Mouse (Mus musculus) neural tube, embryonic 12.5 days (tissue): ENCODE data around the gene Hpn. TPM values are rescaled to one million over a fixed set of nuclear protein-coding genes. Genes with fewer than 3 reads are reported as not detected.
A peak's percentile ranks its signal among the peaks of the same experiment; 100 is the strongest.

Experiments used
- ATAC-seq: fragments of 200-750 bp; cut with Nextera tagmentation; 2 replicates; pipeline ENCODE4 v1.8.0; 2017; ENCODE audit warnings: low read depth, mild to moderate bottlenecking, moderate TSS enrichment, moderate library complexity; ENCODE audit not compliant: low FRiP score
- H3K27ac ChIP-seq: fragments of 300-500 bp; sonication (generic); 2 replicates; pipeline ENCODE4 v1.5.1; 2016
- H3K27me3 ChIP-seq: fragments of 300-500 bp; sonication (generic); replicated peaks from 2 replicates; pipeline ENCODE4 v1.6.1; 2016; ENCODE audit warnings: mild to moderate bottlenecking
- H3K36me3 ChIP-seq: fragments of 300-500 bp; sonication (generic); 2 replicates; pipeline ENCODE4 v1.6.1; 2016; ENCODE audit warnings: mild to moderate bottlenecking
- H3K4me1 ChIP-seq: fragments of 300-500 bp; sonication (generic); 2 replicates; pipeline ENCODE4 v1.6.1; 2016
- H3K4me2 ChIP-seq: fragments of 300-500 bp; sonication (generic); replicated peaks from 2 replicates; pipeline ENCODE4 v1.6.1; 2016; ENCODE audit warnings: mild to moderate bottlenecking
- H3K4me3 ChIP-seq: fragments of 300-500 bp; sonication (generic); 2 replicates; pipeline ENCODE4 v1.5.1; 2016
- H3K9ac ChIP-seq: fragments of 300-500 bp; sonication (generic); 2 replicates; pipeline ENCODE4 v1.6.1; 2016; ENCODE audit warnings: mild to moderate bottlenecking
- H3K9me3 ChIP-seq: fragments of 300-500 bp; sonication (generic); 2 replicates; pipeline ENCODE4 v1.6.1; 2016; ENCODE audit warnings: mild to moderate bottlenecking
- WGBS: fragments of 180-500 bp; shearing (Covaris S2); methylation state at CpG from one replicate; pipeline ENCODE4 v1.1.7; 2016; 5-methylcytosine and 5-hydroxymethylcytosine counted together
- polyA plus RNA-seq: library from polyadenylated mRNA; unstranded; fragments of >200 nt; fragmentation: Nextera tagmentation; extraction: Ambion mirVana; gene quantifications from 2 replicates; pipeline ENCODE4 v1.2.1, GENCODE M21; 2016

The Hpn gene
- polyA plus RNA-seq, 1 experiment from 2014 or later, result 0.27 TPM

DNA sequence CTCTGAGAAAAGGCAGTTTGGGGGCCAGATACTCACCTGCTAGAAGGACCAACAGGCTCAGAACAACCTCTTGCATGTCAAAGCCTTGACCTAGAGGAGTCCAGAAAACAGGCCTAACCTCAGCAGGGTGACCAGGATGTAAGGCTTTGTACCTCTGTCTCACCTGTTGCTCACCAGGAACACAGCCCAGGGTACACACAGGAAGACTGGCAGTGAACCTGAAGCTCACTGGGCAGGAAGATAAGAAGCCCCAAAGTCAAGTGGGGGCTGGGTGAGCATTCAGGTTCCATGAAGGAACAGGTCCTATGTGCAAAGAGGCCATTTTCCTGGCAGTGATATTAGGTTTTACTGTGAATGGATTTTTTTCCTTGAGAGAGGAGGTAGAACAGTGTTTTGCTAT lies 41.5 kb downstream of the Hpn start:
- Histone ChIP-seq H3K4me2 (no peak overlapping the region), H3K9ac (no peak overlapping the region), H3K36me3 (no peaks in the 10 kb centered on the region), H3K9me3 (no peaks in the 10 kb centered on the region), H3K4me1 (peaks cover 13% of the 10 kb centered on the region; the same call in 1 of the 2 replicates), H3K27ac (no peak overlapping the region), H3K27me3 (no peaks in the 10 kb centered on the region), H3K4me3 (no peak overlapping the region)
- no peak for ATAC-seq

DNA sequence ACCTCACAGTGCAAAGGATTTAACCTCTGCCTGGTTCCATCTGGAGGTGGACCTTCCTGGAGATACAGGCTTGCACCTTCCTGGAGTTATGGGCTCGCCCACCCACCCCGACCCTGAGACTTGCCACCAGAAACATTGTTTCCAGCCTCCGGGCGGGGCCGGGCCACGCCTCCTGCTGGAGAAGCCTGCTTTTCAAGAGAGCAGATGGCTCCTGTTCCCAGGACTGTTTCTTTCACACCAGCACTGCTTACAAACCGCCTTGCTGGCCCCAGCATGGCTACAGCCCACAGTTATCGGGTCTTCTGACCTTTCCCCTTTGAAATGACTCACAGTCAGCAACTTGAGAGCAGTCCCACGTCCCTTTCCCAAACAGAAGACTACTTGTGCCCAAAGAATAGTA lies 42.8 kb downstream of the Hpn start:
- no peaks in the 10 kb centered on the region for H3K36me3 ChIP-seq
- no peak for ATAC-seq

DNA sequence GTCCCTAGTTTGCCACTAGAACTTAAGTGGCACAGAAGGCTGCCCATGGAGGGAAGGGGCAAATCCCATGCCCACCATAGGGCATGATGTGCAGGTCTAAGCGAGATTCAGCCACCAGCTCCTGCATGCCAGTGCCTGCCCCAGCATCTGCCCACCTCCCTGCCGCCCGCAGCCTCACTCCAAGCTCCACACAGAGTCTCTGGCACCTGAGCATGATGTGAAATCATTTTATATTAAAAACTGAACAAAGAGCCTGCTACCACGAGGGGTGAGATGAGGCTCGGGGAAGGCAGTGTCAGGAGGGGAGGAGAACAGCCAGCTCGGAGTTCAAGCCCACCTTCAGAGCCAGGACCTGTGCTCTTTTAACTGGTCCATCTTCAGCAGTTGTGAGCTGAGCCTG lies 44.8 kb downstream of the Hpn start:
- ATAC-seq, result no peak
- H3K4me1 ChIP-seq, result peaks cover 8% of the 10 kb centered on the region
- H3K4me2 ChIP-seq, result no peak overlapping the region
- no peaks in the 10 kb centered on the region for H3K9me3 ChIP-seq
- no peak overlapping the region for H3K27ac ChIP-seq
- no peaks in the 10 kb centered on the region for H3K36me3 ChIP-seq
- no peak overlapping the region for H3K4me3 ChIP-seq
- 82% methylated on average over 6 of the region's 6 CpGs for WGBS
- no peak overlapping the region for H3K9ac ChIP-seq
- no peaks in the 10 kb centered on the region for H3K27me3 ChIP-seq

More for the DNA sequence above, 42.8 kb downstream of the Hpn start:
- no peak overlapping the region for H3K4me2 ChIP-seq
- H3K4me1 ChIP-seq, result peaks cover 9% of the 10 kb centered on the region
- H3K9ac ChIP-seq, result no peak overlapping the region
- WGBS, result 34% methylated on average over 9 of the region's 9 CpGs
- H3K27me3 ChIP-seq, result no peaks in the 10 kb centered on the region
- no peak overlapping the region for H3K27ac ChIP-seq
- H3K9me3 ChIP-seq, result no peaks in the 10 kb centered on the region
- no peak overlapping the region for H3K4me3 ChIP-seq

DNA sequence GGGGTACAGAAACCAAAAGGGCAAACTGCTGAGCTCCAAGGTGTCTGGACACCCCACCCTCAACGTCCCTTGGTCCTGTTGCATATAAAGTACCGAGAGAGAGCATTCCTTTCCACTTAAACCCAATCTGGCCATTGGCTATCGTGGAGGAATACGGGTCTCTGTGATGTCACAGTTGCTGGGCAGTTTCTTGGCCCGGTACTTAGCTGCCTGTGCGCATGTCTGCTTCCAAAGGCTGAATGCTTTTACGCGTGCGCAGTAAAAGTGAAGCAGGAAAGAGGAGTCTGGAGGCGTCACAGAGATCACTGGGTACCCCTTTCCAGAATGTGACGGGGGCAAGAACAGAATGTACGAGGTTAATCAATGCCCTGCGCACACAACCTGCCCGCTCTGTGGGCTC lies 45.6 kb downstream of the Hpn start:
- Histone ChIP-seq H3K27ac (no peak overlapping the region), H3K9ac (no peak overlapping the region), H3K4me1 (peaks cover 8% of the 10 kb centered on the region), H3K4me3 (no peak overlapping the region), H3K27me3 (no peaks in the 10 kb centered on the region), H3K9me3 (no peaks in the 10 kb centered on the region), H3K4me2 (no peak overlapping the region), H3K36me3 (no peaks in the 10 kb centered on the region)
- WGBS, result 85% methylated on average over 14 of the region's 14 CpGs
- ATAC-seq, result no peak

DNA sequence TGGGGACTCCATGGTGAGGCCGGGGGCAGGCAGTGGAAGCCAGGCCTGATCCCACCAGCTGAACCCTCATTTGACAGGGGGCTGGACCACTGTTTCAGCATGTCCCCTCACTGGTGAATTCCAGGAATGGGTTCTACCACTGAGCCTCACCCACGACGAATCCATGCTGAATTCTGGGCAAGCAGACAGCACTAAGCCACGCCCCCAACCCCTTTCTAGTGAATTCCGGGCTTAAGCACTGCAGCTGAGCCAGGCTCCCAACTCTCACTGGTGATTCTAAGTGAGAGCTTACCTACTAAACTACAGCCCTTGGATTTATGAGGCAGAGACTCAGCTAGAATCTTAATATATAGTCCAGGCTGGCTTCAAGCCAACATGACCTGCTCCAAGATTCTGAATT lies 47.3 kb downstream of the Hpn start:
- WGBS, result 46% methylated on average over 5 of the region's 5 CpGs
- Histone ChIP-seq H3K9ac (no peak overlapping the region), H3K36me3 (no peaks in the 10 kb centered on the region), H3K9me3 (no peaks in the 10 kb centered on the region), H3K4me3 (no peak overlapping the region), H3K27ac (no peak overlapping the region), H3K4me1 (peaks cover 7% of the 10 kb centered on the region), H3K27me3 (no peaks in the 10 kb centered on the region), H3K4me2 (no peak overlapping the region)
- ATAC-seq, result no peak

DNA sequence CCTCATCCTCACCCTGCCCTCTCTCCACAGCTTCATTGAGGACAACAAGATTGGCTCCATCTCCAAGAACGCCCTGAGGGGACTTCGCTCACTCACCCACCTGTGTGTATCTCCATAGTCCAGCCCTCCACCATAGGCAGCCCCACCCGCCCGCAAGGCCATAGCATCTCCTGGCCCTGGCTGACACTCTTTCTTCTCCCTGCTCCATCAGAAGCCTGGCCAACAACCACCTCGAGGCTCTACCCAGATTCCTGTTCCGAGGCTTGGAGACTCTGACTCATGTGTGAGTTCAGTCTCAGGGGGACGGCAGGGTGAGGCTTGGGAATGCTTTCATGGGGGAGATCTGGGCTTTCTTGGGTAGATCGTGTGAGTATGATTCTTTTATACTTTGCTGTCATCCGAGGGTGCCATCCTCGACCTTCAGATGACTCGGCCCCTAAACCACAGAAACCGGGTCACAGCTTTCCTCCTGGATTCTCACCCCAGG lies 52.0 kb downstream of the Hpn start:
- no peak for ATAC-seq
- H3K27me3 ChIP-seq, result no peaks in the 10 kb centered on the region
- H3K27ac ChIP-seq, result no peak overlapping the region
- no peak overlapping the region for H3K4me2 ChIP-seq
- no peaks in the 10 kb centered on the region for H3K9me3 ChIP-seq
- H3K9ac ChIP-seq, result no peak overlapping the region
- 87% methylated on average over 12 of the region's 12 CpGs for WGBS
- H3K36me3 ChIP-seq, result no peaks in the 10 kb centered on the region
- H3K4me3 ChIP-seq, result no peak overlapping the region
- H3K4me1 ChIP-seq, result peaks cover 4% of the 10 kb centered on the region; the same call in 1 of the 2 replicates

DNA sequence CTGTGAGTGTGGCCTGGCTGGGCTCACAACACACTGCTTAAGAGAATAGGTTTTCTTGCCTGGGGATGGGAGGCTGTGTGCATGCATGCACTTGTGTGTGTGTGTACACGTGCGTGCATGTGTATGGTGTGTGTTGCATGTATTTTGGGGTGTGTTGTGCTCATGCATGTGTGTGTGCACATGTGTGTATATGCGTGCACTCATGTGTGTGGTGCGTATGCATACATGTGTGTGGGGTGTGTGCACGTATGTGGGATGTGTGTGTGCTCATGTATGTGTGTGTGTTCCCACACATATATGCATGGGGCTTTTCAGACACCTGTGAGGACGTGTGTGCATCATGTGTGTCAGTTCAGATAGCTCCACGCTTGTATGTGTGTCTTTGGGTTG lies 54.5 kb downstream of the Hpn start:
- Histone ChIP-seq H3K27me3 (no peaks in the 10 kb centered on the region), H3K9ac (no peak overlapping the region), H3K4me2 (peak overlapping the region; percentile 33), H3K9me3 (no peaks in the 10 kb centered on the region), H3K36me3 (no peaks in the 10 kb centered on the region), H3K27ac (no peak overlapping the region), H3K4me1 (peaks cover 5% of the 10 kb centered on the region; the same call in 1 of the 2 replicates), H3K4me3 (no peak overlapping the region)
- 87% methylated on average over 7 of the region's 7 CpGs for WGBS
- ATAC-seq, result no peak

DNA sequence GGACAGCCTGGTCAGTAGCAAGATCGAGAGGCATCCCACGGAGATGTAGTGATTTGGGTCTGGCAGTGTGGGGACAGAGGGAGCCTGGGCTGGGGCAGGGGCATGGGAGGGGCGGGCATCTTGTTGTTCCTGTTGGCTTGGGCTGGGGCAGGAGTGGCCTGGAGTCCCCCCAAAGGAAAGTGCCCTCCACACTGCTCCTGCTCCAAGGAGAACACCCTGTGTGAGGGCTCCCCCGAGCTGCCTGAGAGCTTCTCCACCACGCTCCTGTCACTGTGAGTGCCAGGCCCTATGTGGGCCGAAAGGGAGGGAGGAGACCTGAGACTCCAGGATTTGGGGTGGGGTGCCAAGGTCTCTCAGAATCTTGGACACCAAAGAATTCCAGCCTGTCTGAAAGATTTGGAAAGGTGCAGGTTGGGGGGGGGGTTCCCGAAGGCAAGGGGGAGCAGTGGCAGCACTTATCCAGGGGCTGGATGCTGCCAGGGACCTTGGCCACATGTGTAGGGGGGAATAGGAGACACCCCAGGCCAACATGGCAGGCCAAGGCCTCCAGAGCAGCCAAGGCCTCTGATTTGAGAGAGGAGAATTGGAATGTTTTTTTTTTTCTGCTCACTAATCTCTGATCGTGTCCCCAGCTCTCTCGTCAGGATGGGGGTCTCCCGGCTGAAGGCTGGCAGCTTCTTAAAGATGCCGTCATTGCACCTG lies 55.0 kb downstream of the Hpn start:
- Histone ChIP-seq H3K27ac (no peak overlapping the region), H3K9ac (peak overlapping the region; percentile 21; the same call in 1 of the 2 replicates), H3K4me2 (peak overlapping the region; percentile 33; the same call in 1 of the 2 replicates), H3K27me3 (no peaks in the 10 kb centered on the region), H3K4me1 (peaks cover 9% of the 10 kb centered on the region), H3K36me3 (no peaks in the 10 kb centered on the region), H3K4me3 (no peak overlapping the region), H3K9me3 (no peaks in the 10 kb centered on the region)
- ATAC-seq, result no peak
- 67% methylated on average over 11 of the region's 11 CpGs for WGBS

DNA sequence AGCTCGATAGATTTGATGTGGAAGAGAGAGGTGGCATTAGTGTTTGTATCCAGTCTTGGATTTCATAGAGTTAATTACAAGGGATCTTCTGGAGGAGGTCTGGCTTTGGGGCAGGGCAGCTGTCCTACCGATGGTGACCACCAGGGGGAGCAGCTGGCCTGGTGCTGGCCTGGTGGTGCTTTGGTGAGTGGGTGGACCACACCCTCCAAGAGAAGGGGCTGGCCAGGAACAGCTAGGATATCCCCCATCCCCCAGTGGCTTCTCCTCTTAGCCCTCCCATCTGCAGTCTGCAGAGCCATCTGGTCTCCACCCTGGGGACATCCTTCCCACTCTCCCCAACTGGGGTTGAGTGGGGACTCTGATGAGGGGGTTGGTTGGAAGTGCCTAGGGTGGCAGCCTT lies 56.0 kb downstream of the Hpn start, which contains the start of gene Lgi4:
Lgi4 (plus strand) TSS at position 235 of the 400 bp plus-strand sequence.
- no peak within 1 kb of the TSS for H3K27ac ChIP-seq
- ATAC-seq, result peak; percentile 81
- no peaks in the 10 kb centered on the region for H3K36me3 ChIP-seq
- H3K9me3 ChIP-seq, result no peaks in the 10 kb centered on the region
- peak within 1 kb of the TSS; percentile 21; the same call in 1 of the 2 replicates for H3K9ac ChIP-seq
- 9% methylated on average over 2 of the region's 2 CpGs for WGBS
- no peak within 1 kb of the TSS for H3K4me3 ChIP-seq
- H3K4me1 ChIP-seq, result peaks cover 9% of the 10 kb centered on the region
- peak within 1 kb of the TSS; percentile 33; the same call in 1 of the 2 replicates for H3K4me2 ChIP-seq
- peaks cover 7% of the 10 kb centered on the region for H3K27me3 ChIP-seq

DNA sequence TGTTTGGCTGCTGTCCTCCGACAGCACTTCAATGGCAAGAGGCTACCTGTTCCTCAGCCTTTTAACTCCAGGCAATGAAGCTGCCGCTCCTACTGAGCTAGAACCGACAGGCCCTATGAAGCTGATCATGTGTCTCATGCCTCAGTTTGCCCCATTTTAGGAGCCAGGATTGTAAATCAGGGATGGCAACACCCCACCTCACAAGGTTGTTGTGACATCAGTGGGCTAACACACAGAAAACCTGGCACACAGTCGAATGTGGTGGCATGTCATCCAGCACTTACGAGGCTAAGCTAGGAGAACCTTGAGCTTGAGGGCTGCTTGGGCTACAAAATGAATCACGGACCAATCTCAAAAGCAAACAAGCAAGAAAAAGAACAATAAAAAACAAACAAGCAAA lies 56.9 kb downstream of the Hpn start:
- no peaks in the 10 kb centered on the region for H3K36me3 ChIP-seq
- peaks cover 12% of the 10 kb centered on the region for H3K4me1 ChIP-seq
- H3K9me3 ChIP-seq, result no peaks in the 10 kb centered on the region
- no peak overlapping the region for H3K27ac ChIP-seq
- no peak overlapping the region for H3K9ac ChIP-seq
- 80% methylated on average over 6 of the region's 6 CpGs for WGBS
- no peak overlapping the region for H3K4me3 ChIP-seq
- peaks cover 16% of the 10 kb centered on the region for H3K27me3 ChIP-seq
- no peak overlapping the region for H3K4me2 ChIP-seq
- ATAC-seq, result no peak

DNA sequence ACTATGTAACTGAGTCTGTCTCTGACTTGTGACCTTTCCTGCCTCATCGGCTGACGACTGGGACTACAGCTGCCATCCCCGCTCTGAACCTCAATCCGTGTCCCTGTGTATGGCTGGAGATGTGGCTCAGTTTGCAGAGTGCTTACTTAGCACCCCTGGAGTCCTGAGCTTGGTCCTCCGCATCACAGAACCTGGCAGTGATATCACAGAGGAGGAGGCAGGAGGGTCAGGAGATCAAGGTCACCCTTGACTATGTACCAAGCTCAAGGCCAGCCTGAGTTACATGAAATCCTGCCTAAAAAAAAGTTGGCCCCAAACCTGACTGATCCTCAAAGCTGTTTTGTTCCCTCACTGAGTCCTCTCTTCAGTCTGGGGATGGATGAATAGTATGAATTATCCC lies 57.4 kb downstream of the Hpn start:
- WGBS, result 72% methylated on average over 5 of the region's 5 CpGs

DNA sequence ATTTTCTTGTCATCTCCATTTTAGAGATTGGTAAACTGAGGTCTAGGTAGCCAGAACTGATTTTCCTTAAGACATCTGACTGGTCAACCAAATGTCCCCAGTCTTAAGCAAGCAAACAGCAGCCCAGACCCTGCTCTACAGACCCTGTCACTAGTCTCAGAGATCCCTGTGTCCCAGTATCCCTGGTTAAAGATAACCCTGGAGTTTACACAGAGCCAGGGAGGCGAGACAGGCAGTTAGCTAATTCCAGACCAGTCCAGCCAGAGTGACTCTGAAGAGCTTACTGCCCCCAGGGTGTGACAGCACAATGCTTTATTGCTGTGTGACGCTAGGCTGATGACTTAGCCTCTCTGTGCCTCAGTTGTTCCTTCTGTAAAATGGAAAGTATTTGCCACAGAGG lies 58.0 kb downstream of the Hpn start, which contains the start of gene Fxyd1:
Fxyd1 (minus strand) TSS at position 129 of the 400 bp plus-strand sequence.
- Histone ChIP-seq H3K27ac (no peak within 1 kb of the TSS), H3K27me3 (peaks cover 27% of the 10 kb centered on the region), H3K9me3 (no peaks in the 10 kb centered on the region), H3K4me3 (no peak within 1 kb of the TSS), H3K4me2 (no peak within 1 kb of the TSS), H3K36me3 (no peaks in the 10 kb centered on the region), H3K4me1 (peaks cover 23% of the 10 kb centered on the region), H3K9ac (no peak within 1 kb of the TSS)
- no peak for ATAC-seq
- WGBS, result 75% methylated on average over 2 of the region's 2 CpGs

More for the DNA sequence above, 57.4 kb downstream of the Hpn start:
- Histone ChIP-seq H3K27ac (no peak overlapping the region), H3K9ac (no peak overlapping the region), H3K4me1 (peaks cover 17% of the 10 kb centered on the region), H3K4me2 (no peak overlapping the region), H3K27me3 (peaks cover 20% of the 10 kb centered on the region), H3K36me3 (no peaks in the 10 kb centered on the region), H3K4me3 (no peak overlapping the region), H3K9me3 (no peaks in the 10 kb centered on the region)
- no peak for ATAC-seq

DNA sequence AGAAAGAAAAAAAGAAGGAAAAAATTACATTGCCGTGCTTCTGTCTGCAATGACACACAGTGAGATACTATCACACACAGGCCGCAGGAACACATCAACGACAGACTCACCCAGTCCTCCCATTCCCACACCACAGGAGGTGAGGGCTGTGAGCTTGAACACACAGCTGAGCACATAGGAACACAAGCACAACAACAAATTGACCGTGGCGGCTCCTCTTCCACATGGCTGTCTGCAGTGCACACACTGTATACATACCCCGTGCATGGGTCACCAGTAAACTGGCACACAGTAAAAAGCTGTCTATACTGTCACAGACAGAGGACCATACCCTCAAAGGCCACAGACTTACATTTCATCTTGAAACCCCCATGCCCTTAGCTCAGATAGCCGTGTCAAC lies 58.6 kb downstream of the Hpn start:
- no peak for ATAC-seq
- Histone ChIP-seq H3K4me3 (no peak overlapping the region), H3K9ac (no peak overlapping the region), H3K36me3 (no peaks in the 10 kb centered on the region), H3K4me2 (no peak overlapping the region), H3K9me3 (no peaks in the 10 kb centered on the region), H3K27ac (no peak overlapping the region), H3K4me1 (peaks cover 29% of the 10 kb centered on the region), H3K27me3 (peaks cover 33% of the 10 kb centered on the region)
- 71% methylated on average over 7 of the region's 7 CpGs for WGBS
